Mouse (Mus musculus): ENCODE results near the gene Themis3. TPM values are rescaled to one million over a fixed set of nuclear protein-coding genes. Genes with fewer than 3 reads are reported as not detected.

Gene Themis3
- total RNA-seq, 1 experiment from 2014 or later: not detected

Other genes starting within 250 kb of the Themis3 start
- not detected in 2 replicates for gene Mtcl1, start 144.9 kb downstream of the Themis3 start, total RNA-seq (2017)
- 24.4 and 26.0 TPM in 2 replicates for gene Rab12, start 74.9 kb downstream of the Themis3 start, total RNA-seq (2017)